Mouse (Mus musculus): Measurements from ENCODE around the gene Tmem219.
"Not testable (repeated sequence)": the region's sequence is repeated elsewhere in the genome, so short reads cannot be mapped to it uniquely, and the experiment has no call there.

Tmem219 gene

GRCm38 (mm10) chr7:126932652-126933051 lies 9.9 kb upstream of the Tmem219 start:
- in situ Hi-C loops (cut with MboI; ENCODE audit: low pct_unique_long_range_greater_than_20kb in 1 of 2, low sequenced_read_pairs in 2 of 2, unreplicated experiment in 1 of 2) = no loop called here

- in situ Hi-C loops (cut with MboI; ENCODE audit: low pct_unique_long_range_greater_than_20kb in 1 of 2, low sequenced_read_pairs in 2 of 2, unreplicated experiment in 1 of 2) = no loop called here
These were observed 6.3 kb upstream of the Tmem219 start for GRCm38 (mm10) chr7:126929046-126929445.

GRCm38 (mm10) chr7:126928384-126929037 lies 5.8 kb upstream of the Tmem219 start, which contains the start of gene Kctd13:
TSS of gene Kctd13 (plus strand) at chr7:126928879.
- in situ Hi-C loops (cut with MboI; ENCODE audit: low pct_unique_long_range_greater_than_20kb in 1 of 2, low sequenced_read_pairs in 2 of 2, unreplicated experiment in 1 of 2) = no loop called here

- in situ Hi-C loops (cut with MboI; ENCODE audit: low pct_unique_long_range_greater_than_20kb in 1 of 2, low sequenced_read_pairs in 2 of 2, unreplicated experiment in 1 of 2) = no loop called here
These were observed 3.6 kb upstream of the Tmem219 start for GRCm38 (mm10) chr7:126926299-126926698.

- in situ Hi-C loops (cut with MboI; ENCODE audit: low pct_unique_long_range_greater_than_20kb in 1 of 2, low sequenced_read_pairs in 2 of 2, unreplicated experiment in 1 of 2) = no loop called here
These were observed 1.3 kb upstream of the Tmem219 start for GRCm38 (mm10) chr7:126923999-126924398.

- in situ Hi-C loops (cut with MboI; ENCODE audit: low pct_unique_long_range_greater_than_20kb in 1 of 2, low sequenced_read_pairs in 2 of 2, unreplicated experiment in 1 of 2) = no loop called here
These were observed 1.2 kb downstream of the Tmem219 start for GRCm38 (mm10) chr7:126921563-126921962.

GRCm38 (mm10) chr7:126919973-126920372 lies 2.7 kb downstream of the Tmem219 start:
- in situ Hi-C loops (cut with MboI; ENCODE audit: low pct_unique_long_range_greater_than_20kb in 1 of 2, low sequenced_read_pairs in 2 of 2, unreplicated experiment in 1 of 2) = no loop called here

GRCm38 (mm10) chr7:126918356-126918755 lies 4.4 kb downstream of the Tmem219 start:
- in situ Hi-C loops (cut with MboI; ENCODE audit: low pct_unique_long_range_greater_than_20kb in 1 of 2, low sequenced_read_pairs in 2 of 2, unreplicated experiment in 1 of 2) = not testable (repeated sequence)

GRCm38 (mm10) chr7:126914844-126915243 lies 7.9 kb downstream of the Tmem219 start:
- in situ Hi-C loops (cut with MboI; ENCODE audit: low pct_unique_long_range_greater_than_20kb in 1 of 2, low sequenced_read_pairs in 2 of 2, unreplicated experiment in 1 of 2) = no loop called here

GRCm38 (mm10) chr7:126905590-126905989 lies 17.1 kb downstream of the Tmem219 start:
- in situ Hi-C loops (cut with MboI; ENCODE audit: low pct_unique_long_range_greater_than_20kb in 1 of 2, low sequenced_read_pairs in 2 of 2, unreplicated experiment in 1 of 2) = no loop called here

- in situ Hi-C loops (cut with MboI; ENCODE audit: low pct_unique_long_range_greater_than_20kb in 1 of 2, low sequenced_read_pairs in 2 of 2, unreplicated experiment in 1 of 2) = not testable (repeated sequence)
These were observed 22.9 kb downstream of the Tmem219 start for GRCm38 (mm10) chr7:126899781-126900180.

- in situ Hi-C loops (cut with MboI; ENCODE audit: low pct_unique_long_range_greater_than_20kb in 1 of 2, low sequenced_read_pairs in 2 of 2, unreplicated experiment in 1 of 2) = no loop called here
These were observed 24.4 kb downstream of the Tmem219 start for GRCm38 (mm10) chr7:126898102-126898990.

- in situ Hi-C loops (cut with MboI; ENCODE audit: low pct_unique_long_range_greater_than_20kb in 1 of 2, low sequenced_read_pairs in 2 of 2, unreplicated experiment in 1 of 2) = no loop called here
These were observed 25.2 kb downstream of the Tmem219 start for GRCm38 (mm10) chr7:126897390-126898101.

GRCm38 (mm10) chr7:126896912-126897311 lies 25.8 kb downstream of the Tmem219 start:
- in situ Hi-C loops (cut with MboI; ENCODE audit: low pct_unique_long_range_greater_than_20kb in 1 of 2, low sequenced_read_pairs in 2 of 2, unreplicated experiment in 1 of 2) = no loop called here

- in situ Hi-C loops (cut with MboI; ENCODE audit: low pct_unique_long_range_greater_than_20kb in 1 of 2, low sequenced_read_pairs in 2 of 2, unreplicated experiment in 1 of 2) = no loop called here
These were observed 33.9 kb downstream of the Tmem219 start for GRCm38 (mm10) chr7:126888852-126889251.

- in situ Hi-C loops (cut with MboI; ENCODE audit: low pct_unique_long_range_greater_than_20kb in 1 of 2, low sequenced_read_pairs in 2 of 2, unreplicated experiment in 1 of 2) = no loop called here
These were observed 35.4 kb downstream of the Tmem219 start for GRCm38 (mm10) chr7:126887281-126887680.

GRCm38 (mm10) chr7:126884286-126885164 lies 38.2 kb downstream of the Tmem219 start, which contains the start of gene Taok2:
TSS of gene Taok2 (minus strand) at chr7:126884703.
- in situ Hi-C loops (cut with MboI; ENCODE audit: low pct_unique_long_range_greater_than_20kb in 1 of 2, low sequenced_read_pairs in 2 of 2, unreplicated experiment in 1 of 2) = no loop called here

- in situ Hi-C loops (cut with MboI; ENCODE audit: low pct_unique_long_range_greater_than_20kb in 1 of 2, low sequenced_read_pairs in 2 of 2, unreplicated experiment in 1 of 2) = no loop called here
These were observed 39.0 kb downstream of the Tmem219 start for GRCm38 (mm10) chr7:126883731-126884181.

Data from mouse embryonic stem cell (cell line).